Mouse (Mus musculus): ENCODE results near the gene Lgals3bp.
"Not testable (repeated sequence)": the region's sequence is repeated elsewhere in the genome, so short reads cannot be mapped to it uniquely, and the experiment has no call there.

The Lgals3bp gene

GRCm38 (mm10) chr11:118401195-118401594 is 697 bp downstream of the Lgals3bp start:
- DNase-seq (ENCODE audit: low spot score), result no peak

- DNase-seq (ENCODE audit: low spot score), result no peak
Measured at GRCm38 (mm10) chr11:118400566-118400936, 1.3 kb downstream of the Lgals3bp start.

- DNase-seq (ENCODE audit: low spot score), result no peak
Measured at GRCm38 (mm10) chr11:118399891-118400565, 1.9 kb downstream of the Lgals3bp start.

GRCm38 (mm10) chr11:118397806-118398530 is 3.9 kb downstream of the Lgals3bp start:
- DNase-seq (ENCODE audit: low spot score), result no peak

GRCm38 (mm10) chr11:118394538-118394937 is 7.4 kb downstream of the Lgals3bp start:
- DNase-seq (ENCODE audit: low spot score), result no peak

GRCm38 (mm10) chr11:118393991-118394390 is 7.9 kb downstream of the Lgals3bp start:
- DNase-seq (ENCODE audit: low spot score), result no peak

GRCm38 (mm10) chr11:118387816-118388215 is 14.1 kb downstream of the Lgals3bp start:
- not testable (repeated sequence) for DNase-seq (ENCODE audit: low spot score)

GRCm38 (mm10) chr11:118379251-118380009 is 22.5 kb downstream of the Lgals3bp start:
- peak; percentile 24 for DNase-seq (ENCODE audit: low spot score)

GRCm38 (mm10) chr11:118378656-118379055 is 23.2 kb downstream of the Lgals3bp start:
- DNase-seq (ENCODE audit: low spot score), result no peak

- DNase-seq (ENCODE audit: low spot score), result not testable (repeated sequence)
Measured at GRCm38 (mm10) chr11:118376323-118376722, 25.6 kb downstream of the Lgals3bp start.

- DNase-seq (ENCODE audit: low spot score), result no peak
Measured at GRCm38 (mm10) chr11:118375881-118376280, 26.0 kb downstream of the Lgals3bp start.

- no peak for DNase-seq (ENCODE audit: low spot score)
Measured at GRCm38 (mm10) chr11:118375461-118375860, 26.4 kb downstream of the Lgals3bp start.

GRCm38 (mm10) chr11:118375006-118375405 is 26.9 kb downstream of the Lgals3bp start:
- no peak for DNase-seq (ENCODE audit: low spot score)

GRCm38 (mm10) chr11:118374506-118374905 is 27.4 kb downstream of the Lgals3bp start:
- no peak for DNase-seq (ENCODE audit: low spot score)

GRCm38 (mm10) chr11:118372641-118373040 is 29.3 kb downstream of the Lgals3bp start:
- no peak for DNase-seq (ENCODE audit: low spot score)

GRCm38 (mm10) chr11:118371876-118372275 is 30.0 kb downstream of the Lgals3bp start:
- no peak for DNase-seq (ENCODE audit: low spot score)

GRCm38 (mm10) chr11:118369657-118370056 is 32.2 kb downstream of the Lgals3bp start:
- no peak for DNase-seq (ENCODE audit: low spot score)

- DNase-seq (ENCODE audit: low spot score), result no peak
Measured at GRCm38 (mm10) chr11:118369251-118369650, 32.6 kb downstream of the Lgals3bp start.

- DNase-seq (ENCODE audit: low spot score), result peak; percentile 15
Measured at GRCm38 (mm10) chr11:118368330-118368729, 33.6 kb downstream of the Lgals3bp start.

- no peak for DNase-seq (ENCODE audit: low spot score)
Measured at GRCm38 (mm10) chr11:118366559-118366958, 35.3 kb downstream of the Lgals3bp start.

GRCm38 (mm10) chr11:118366108-118366507 is 35.8 kb downstream of the Lgals3bp start:
- DNase-seq (ENCODE audit: low spot score), result no peak

GRCm38 (mm10) chr11:118365171-118365570 is 36.7 kb downstream of the Lgals3bp start:
- no peak for DNase-seq (ENCODE audit: low spot score)

GRCm38 (mm10) chr11:118364021-118364420 is 37.9 kb downstream of the Lgals3bp start:
- DNase-seq (ENCODE audit: low spot score), result no peak
